Mouse (Mus musculus) left cerebral cortex, adult 8-10 months (tissue): ENCODE data around the gene Ptcd2. TPM values are rescaled to one million over a fixed set of nuclear protein-coding genes. Genes with fewer than 3 reads are reported as not detected.
"Not testable (repeated sequence)": the region's sequence is repeated elsewhere in the genome, so short reads cannot be mapped to it uniquely, and the experiment has no call there.

Experiments used
- DNase-seq, 2 experiments: peaks; one replicate each; pipeline ENCODE4 v3.0.0; 2022; ENCODE audit warnings: low spot score in 2 of 2
- total RNA-seq, 4 experiments: library from RNA; stranded (reverse); gene quantifications; 2 replicates each; pipeline ENCODE4 v1.2.4; 2022

The Ptcd2 gene
- total RNA-seq, 4 experiments from 2014 or later: 29.8 to 33.5 (median 30.8) TPM

- no peak for DNase-seq
Measured at GRCm38 (mm10) chr13:99356428-99357265, 12.1 kb upstream of the Ptcd2 start.

GRCm38 (mm10) chr13:99355861-99356260, 11.4 kb upstream of the Ptcd2 start:
- DNase-seq: no peak

GRCm38 (mm10) chr13:99355072-99355471, 10.6 kb upstream of the Ptcd2 start:
- no peak for DNase-seq

DNA sequence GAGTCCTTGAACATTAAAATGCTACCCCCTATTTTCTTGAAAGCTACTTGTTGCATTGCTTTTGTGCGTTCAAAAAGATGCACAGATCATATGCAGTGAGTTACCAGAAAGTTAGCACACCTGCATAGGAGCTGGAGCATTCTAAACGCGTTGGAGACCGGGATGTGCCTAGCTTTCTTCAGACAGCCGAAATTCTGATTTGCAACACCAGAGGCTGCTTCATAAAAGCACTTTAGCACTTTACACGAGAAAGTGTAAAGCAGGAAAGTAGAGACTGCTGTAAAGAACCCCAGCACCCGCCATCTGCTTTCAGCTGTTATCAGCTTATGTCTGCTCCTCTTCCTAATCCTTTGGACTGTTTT, 9.0 kb upstream of the Ptcd2 start:
- no peak for DNase-seq

GRCm38 (mm10) chr13:99352758-99353489, 8.4 kb upstream of the Ptcd2 start:
- DNase-seq: peak; percentile 82 to 97

- no peak for DNase-seq
Measured at GRCm38 (mm10) chr13:99351596-99351995, 7.1 kb upstream of the Ptcd2 start.

DNA sequence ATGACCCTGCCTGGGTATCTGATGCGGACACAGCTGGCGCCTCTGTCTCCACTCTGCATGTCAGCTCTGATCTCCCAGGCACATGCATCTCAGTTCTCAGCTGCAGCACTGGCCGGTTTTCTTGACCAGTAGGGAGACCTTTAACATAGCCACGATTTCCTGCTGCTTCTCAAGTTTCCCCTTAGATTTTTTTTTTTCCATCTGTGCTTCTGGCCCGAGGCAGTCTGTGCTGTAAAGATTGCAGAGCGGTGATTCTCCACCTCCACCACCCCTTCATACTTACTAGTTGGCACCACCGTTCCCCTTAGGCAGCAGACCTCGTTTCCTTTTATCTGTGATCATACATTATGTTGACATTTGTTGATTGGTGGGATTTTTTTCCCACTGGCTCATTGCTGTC, 6.7 kb upstream of the Ptcd2 start:
- DNase-seq: no peak

DNA sequence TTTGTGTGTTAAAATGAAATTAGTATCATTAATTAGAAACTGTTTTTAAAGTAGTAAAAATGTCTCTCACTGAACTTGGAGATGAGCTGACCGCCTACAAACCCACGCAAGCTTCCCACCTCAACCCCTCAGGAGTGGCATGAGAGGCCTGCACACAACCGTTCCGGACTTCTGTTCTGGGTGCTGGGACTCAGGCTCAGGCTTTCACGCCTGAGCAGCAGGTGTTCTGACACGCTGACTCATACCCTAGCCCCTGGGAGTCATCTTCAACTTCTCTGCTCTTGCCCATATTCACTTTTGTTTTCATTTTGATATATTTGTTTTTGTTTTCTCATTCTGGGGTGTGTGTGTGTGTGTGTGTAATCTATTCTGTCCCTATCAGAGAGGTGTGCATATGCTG, 5.5 kb upstream of the Ptcd2 start:
- DNase-seq: no peak

DNA sequence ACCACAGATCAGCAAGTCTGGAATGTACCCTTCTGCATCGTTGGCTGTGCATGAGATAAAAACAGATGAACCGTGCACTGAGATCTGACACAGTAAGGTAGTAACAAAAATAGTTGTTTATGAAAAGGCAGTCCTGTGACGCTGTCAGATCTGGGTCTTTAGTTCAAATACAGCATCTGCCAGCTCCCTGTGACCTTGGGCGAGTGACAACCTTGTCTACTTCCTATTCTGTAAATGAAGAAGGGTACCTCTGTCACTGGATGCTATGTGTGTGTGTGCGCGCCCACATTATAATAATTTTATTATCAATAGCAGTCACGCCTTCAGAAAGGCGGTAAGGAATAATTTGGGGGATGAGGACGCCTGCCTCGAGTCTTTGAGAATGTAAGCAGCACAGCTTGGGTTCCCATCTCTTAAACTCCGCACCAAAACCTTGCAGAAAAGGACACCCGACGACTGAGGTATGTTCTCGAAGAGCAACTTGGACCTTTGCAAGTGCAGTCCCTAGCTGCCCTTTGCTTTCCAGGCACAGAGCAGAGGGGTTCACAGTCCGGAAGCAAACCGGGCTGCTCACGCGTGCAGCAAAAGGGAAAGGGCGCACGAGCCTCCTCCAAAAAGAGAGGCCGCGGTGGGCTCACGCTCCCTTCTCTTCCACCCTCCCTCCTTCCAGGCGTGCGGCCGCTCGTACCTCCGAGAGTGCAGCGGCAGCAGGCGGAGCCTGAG, 468 bp downstream of the Ptcd2 start:
- DNase-seq: peak in 1 of 2 experiments; percentile 18

DNA sequence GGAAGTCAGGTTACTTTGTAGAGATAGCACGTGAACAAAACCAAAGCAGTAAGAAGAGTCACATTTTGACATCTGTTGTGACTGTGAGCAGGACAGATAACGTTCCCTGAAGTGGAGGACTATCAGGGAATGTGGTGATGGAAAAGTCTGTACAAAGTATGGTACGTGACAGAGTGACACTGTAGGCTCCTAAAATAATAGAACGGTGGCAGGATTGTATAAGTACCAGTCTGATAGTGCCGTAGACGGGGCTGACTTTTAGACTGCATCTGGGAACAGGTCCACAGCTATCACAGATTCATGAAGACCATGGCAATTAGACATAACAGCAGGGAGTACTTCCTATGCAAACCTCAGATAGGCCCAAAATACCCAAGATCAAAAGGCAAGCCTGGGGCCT, 3.0 kb downstream of the Ptcd2 start:
- no peak for DNase-seq

GRCm38 (mm10) chr13:99337510-99337909, 7.0 kb downstream of the Ptcd2 start:
- DNase-seq: no peak

DNA sequence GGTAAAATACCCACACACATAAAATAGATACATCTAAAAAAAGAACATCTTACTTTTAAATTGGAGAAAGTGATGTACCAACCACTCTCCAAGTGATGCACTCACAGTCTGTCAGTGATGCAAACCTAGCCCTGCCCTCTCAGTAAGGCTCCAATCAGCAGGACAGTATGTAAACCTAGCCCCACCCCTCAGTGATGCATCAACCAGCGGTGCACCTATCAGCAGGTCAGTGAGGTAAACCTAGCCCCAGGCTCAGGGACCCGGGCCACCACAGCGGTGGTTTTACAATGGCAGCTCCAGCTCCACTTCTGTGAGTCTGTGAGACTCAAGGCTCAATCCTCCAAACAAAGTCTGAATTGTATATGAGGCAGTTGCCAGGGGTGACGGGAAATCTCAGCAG, 13.2 kb downstream of the Ptcd2 start:
- DNase-seq: no peak

DNA sequence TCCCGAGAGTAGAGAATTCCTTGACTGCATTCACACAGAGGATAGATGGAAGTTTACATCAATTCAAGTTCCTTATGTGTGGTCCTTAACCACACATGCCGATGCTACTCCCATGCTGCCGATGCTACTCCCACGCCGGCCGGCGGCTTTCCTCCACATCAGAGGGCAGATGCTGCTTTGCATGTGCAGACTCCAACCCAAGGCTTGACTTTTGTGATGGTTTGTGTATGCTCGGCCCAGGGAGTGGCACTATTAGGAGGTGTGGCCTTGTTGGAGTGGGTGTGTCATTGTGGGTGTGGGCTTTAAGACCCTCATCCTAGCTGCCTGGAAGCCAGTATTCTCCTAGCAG, 20.2 kb downstream of the Ptcd2 start:
- DNase-seq: not testable (repeated sequence)

DNA sequence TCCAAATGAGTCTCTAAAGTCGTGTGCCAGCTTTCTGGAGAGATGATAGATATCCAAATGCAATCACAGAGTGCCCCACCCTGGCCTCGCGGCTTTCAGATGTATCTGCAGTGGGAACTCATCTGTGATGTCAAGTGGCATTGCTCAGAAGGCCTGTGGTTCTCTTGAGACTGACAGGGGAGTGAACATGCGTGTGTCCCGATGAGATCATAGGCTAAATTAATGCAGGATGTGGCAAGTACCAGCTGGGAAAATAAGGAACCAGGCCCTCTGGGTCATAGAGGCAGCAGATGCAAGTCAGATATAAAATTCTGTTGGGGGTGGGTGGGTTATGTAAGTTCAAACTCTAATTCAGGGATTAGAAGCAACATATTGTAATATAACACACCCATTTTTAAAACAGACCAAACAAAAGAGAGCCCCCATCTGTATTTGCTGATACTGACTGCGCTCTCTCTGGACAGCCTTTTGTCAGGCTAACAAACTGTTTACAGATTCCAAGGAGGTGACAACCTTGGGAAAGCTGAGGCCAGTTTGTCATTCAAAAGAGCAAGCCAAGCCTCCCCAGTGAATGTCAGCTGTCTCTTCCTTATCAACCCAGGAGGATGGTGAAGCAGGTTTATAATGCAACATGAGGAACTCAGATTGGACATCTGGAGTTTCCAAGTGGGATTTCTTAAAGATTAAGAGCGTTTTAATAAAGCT, 20.7 kb downstream of the Ptcd2 start:
- no peak for DNase-seq

- DNase-seq: not testable (repeated sequence)
Measured at GRCm38 (mm10) chr13:99322915-99323314, 21.6 kb downstream of the Ptcd2 start.

- no peak for DNase-seq
Measured at GRCm38 (mm10) chr13:99320453-99320852, 24.1 kb downstream of the Ptcd2 start.

DNA sequence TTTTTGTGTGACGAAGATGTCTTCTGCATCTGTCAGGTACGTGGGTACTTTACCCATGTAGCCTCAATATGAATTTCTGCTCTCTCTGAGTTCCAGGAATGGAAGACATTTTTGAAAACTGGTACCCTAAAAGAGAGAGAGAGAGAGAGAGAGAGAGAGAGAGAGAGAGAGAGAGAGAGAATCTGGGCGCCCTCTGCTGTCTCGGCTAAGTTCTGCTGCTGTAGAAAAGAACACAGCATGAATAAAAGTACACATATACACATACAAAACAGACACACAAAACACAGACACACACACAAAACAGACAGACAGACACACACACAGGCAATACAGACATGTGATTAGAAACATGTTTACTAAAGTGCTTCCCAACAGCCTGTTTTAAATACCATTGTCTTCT, 27.4 kb downstream of the Ptcd2 start:
- peak in 1 of 2 experiments; percentile 40 for DNase-seq

GRCm38 (mm10) chr13:99316366-99316765, 28.1 kb downstream of the Ptcd2 start:
- DNase-seq: no peak

GRCm38 (mm10) chr13:99314657-99315181, 29.8 kb downstream of the Ptcd2 start:
- no peak for DNase-seq

GRCm38 (mm10) chr13:99314098-99314497, 30.4 kb downstream of the Ptcd2 start:
- no peak for DNase-seq

- DNase-seq: no peak
Measured at GRCm38 (mm10) chr13:99308393-99308792, 36.1 kb downstream of the Ptcd2 start.
